Mouse (Mus musculus): Measurements from ENCODE around the gene Ccdc107.

Ccdc107 gene

DNA sequence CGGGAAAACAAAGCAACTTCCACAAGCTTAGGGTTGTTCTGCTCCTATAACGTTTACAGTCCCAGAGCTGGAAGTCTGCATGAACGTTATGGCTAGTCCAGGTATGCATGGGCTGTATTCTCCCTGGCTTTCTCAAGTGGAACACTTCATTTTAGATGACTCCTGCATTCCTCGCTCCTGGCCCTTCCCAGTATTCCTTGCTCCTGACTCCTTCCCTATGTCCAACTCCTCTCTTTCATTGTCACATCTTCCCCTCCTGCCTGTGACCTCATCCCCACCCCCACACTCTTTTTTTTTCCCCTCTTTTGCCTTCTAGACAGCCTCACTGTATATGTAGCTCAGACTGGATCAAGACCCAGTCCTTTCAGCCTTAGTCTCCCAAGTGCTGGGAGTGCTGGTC lies 21.1 kb downstream of the Ccdc107 start:
- no peak for DNase-seq

DNA sequence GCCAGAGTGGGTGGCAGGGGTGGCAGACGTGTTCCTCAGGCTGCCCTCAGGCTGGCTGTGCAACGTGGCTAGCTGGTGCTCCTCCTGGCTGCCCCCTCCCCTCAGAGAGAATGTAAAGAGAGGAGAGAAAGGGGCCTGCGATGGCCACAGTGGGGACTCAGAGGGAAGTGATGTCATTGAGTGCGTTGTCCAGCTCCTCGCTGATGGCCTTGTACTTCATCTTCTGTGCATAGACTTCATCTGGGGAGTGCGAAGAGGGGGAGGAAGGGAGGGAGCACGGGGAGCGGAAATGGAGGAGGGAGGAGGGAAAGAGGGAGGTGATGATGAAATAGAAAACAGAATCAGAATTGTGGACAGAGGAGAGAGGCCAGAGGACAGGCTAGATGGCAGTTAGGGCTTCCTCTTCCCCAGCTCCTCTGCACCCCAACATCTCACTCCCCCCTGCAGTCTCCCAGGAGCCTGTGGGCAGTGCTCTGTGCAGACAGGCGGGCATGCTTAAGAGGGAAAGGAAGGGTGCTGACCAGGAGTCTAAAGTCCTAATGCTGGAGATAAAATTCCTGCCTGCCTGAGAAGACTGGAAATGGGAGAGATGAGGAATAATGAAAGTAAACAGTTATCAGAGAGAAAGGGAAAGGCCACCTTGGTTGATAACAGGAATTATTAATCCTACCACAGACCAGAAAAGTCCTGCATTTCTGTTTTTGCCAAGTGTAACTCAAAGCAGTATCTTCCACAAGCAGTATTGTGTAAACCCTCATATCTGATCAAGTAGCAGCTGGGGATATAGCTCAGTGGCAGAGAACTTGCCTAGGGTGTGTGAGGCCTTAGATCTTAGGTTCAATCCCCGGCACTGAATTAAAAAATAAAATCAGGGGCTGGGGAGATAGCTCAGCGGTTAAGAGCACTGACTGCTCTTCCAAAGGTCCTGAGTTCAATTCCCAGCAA lies 23.3 kb downstream of the Ccdc107 start:
- no peak for DNase-seq

DNA sequence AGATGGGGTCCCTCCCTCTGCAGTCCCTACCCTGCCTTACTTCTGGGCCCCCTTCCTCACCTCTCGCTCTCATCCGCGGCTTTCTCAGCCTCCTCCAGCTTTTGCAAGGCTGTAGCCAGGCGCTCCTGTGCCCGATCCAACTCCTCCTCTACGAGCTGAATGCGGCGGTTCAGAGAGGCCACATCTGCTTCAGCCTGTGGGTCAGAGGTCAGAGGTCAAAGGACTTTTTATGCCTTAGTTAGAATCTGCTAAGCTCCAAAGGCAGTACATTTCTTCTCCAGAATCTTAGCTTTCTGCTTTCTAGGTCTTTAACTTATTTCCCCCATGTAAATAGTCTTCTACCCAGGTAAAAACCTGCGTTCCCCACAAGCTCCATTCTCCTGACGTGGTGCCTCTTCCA lies 26.9 kb downstream of the Ccdc107 start:
- no peak for DNase-seq

DNA sequence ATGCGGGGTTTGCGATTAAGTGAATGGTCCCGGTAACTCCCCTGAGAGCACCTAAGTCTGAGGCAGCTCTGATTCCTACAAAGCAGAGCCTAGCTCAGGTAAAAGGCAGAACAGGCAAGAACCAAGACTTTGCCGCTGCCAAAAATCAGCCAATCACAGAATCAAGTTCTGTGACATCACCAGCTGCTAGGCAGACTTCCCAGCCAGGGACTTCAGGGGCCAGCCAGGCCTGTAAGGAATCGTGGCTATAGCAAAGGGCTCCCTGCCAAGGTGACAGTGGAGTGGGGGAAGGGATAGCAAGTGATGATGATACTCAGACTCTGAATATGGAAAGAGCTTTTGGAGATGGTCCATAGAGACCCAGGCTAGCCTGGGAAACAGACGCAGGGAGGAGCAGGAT lies 27.3 kb downstream of the Ccdc107 start:
- DNase-seq = peak; percentile 95 to 96

DNA sequence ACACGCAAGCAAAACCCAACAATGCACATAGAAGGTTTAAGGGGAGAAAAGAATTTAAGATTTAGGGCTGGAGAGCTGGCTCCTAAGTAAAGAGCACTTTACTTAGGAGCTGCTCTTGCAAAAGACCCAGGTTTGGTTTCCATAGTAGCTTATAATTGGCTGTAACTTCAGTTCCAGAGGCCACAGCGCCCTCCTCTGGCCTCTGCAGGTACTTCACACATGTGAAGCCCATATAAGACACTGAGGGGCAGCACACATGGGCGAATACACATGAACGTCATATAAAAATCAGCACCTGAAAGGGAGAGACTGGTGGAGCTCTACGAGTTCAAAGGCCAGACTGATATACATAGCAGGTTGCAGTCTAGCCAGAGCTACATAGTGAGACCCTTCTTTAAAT lies 35.2 kb downstream of the Ccdc107 start:
- peak in 1 of 2 experiments; percentile 40 for DNase-seq

DNA sequence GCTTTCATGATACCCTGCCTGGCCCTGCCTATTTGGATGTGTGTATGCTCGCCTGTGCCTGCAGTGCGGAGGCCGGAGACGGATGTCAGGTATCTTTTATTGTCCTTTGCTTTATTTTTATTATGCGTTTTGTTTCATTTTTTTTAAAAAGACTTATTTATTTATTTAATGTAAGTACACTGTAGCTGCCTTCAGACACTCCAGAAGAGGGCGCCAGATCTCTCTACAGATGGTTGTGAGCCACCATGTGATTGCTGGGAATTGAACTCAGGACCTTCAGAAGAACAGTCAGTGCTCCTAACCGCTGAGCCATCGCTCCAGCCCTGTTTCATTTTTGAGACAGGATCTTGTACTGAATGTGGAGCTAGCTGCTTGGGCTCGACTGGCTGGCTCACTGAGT lies 35.8 kb downstream of the Ccdc107 start:
- peak; percentile 45 to 49 for DNase-seq

DNA sequence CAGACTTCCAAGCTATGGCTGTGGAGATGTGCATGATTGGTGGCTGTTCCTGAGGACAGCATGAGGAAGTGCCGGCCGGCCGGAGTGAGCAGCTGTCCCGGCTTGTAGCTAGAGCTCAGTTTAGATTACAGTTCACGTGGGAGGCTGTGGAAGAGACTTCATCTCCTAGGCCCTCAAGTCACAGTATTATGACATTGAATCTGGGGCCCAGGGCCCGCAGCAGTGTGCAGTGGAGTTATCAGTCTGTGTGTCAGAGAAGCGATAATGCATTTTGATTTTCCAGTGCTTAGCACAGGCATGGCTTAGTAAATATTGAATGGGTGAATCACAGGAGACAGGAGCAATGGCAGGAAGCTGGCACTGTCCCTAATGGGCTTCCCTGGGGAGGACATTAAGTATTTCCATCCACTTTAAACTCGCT lies 37.4 kb downstream of the Ccdc107 start:
- no peak for DNase-seq

DNA sequence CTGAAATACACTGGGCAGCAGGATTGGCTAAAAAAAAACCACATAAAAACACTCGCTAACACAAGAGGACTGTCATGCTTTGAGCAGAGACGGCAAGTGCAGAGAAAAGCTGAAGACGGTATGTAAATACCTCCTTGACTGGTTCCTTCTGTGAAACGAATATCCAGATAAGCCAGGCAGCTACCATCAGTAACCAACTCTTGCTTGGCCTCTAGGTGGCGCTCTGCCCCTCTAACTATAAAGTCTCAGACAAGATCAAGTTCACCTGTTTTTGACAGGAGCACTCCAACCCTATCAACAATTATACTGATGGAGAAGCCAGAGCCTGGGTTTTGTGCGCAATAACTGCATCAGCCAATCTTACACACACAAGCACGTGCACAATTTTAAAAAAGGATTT lies 37.9 kb downstream of the Ccdc107 start:
- DNase-seq = peak; percentile 81 to 88

DNA sequence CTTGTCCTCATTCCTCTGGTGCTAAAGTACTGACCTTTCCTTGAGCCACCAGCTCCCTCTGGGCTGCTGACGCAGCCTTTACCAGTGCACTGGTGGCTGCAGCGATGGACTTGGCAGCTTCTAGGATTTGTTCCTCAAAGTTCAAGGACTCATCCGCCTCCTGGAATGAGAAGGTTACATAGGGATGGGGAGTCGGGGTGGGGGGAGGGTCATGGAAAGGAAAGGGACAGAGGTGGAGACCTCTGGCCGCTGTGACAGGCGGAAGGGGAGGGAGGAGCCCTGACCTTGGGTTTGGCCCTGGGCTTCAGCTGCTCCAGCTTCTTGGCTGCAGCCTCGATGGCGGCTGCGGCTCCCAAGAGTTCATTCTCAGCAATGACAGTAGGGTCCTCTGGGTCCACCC lies 40.6 kb downstream of the Ccdc107 start:
- DNase-seq = no peak

DNA sequence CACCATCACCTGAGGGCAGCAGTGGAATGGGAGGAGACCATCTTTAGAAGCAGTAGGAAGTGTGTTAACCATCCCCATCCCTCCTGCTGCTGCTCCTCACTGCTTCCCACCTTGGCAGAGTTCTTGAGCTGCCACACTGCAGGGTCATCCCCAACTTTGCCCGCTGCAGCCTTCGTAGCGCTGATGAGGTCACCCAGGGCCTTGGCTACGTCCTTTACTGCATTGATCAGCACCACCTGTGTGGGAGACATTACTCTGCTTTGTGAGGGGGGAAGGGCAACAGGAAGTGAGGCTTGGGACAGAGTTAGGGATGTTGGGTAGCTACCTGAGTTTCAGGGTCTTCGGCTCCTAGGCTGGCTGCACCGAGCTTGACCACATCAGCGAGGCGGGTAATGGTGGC lies 42.9 kb downstream of the Ccdc107 start:
- DNase-seq = no peak

DNA sequence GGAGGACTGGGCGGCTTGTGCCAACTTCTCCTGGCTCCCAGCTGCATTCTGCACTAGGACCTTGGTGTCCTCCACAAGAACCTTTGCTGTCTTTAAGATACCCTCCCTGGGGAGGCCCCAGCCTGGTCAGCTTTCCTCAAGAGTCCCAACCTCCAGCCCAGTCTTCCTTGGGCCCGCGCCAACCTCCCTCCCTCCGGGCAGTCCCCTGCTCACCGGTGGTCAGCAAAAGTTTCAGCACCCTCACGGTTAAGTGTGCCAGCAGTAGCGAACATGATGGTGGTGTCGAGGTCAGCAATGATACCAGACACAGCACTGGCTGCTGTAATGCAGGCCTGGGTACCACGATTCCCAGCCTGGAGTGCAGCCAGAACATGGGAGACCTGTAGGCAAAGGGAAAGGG lies 43.3 kb downstream of the Ccdc107 start:
- no peak for DNase-seq

DNA sequence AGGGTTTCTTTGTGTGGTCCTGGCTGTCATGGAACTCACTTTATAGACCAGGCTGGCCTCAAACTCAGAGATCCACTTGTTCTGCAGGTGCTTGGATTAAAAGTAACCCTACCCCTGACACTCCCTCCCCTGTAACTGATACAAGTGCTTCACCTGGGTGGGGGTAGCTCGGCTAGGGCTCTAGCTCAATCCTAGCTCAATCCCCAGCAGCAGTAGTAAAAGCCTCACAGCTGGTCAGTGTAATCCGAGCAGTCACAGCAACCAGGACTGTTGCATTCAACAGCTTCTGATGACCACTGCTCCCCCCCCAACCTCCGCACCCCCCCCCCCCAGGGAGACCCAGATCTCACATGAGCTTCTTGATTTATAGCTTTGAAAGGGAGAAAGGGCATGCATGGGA lies 49.3 kb downstream of the Ccdc107 start:
- no peak for DNase-seq

Measured in cerebellum, postnatal 10 days (tissue).